Mouse (Mus musculus) stomach, postnatal 0 days (tissue): ENCODE results near the gene Gm3020. TPM values are rescaled to one million over a fixed set of nuclear protein-coding genes. Genes with fewer than 3 reads are reported as not detected.
"Not testable (repeated sequence)": the region's sequence is repeated elsewhere in the genome, so short reads cannot be mapped to it uniquely, and the experiment has no call there.

ENCODE experiments used
- ATAC-seq: fragments of 200-750 bp; cut with Nextera tagmentation; 2 replicates; pipeline ENCODE4 v1.8.0; 2017; ENCODE audit not compliant: low FRiP score, low TSS enrichment
- DNase-seq: peaks from one replicate; pipeline ENCODE4 v3.0.0-alpha.2; 2016; ENCODE audit warnings: low spot score
- H3K27ac ChIP-seq: fragments of 300-500 bp; sonication (generic); replicated peaks from 2 replicates; pipeline ENCODE4 v1.5.1; 2014; ENCODE audit warnings: mild to moderate bottlenecking, control low read depth
- H3K27me3 ChIP-seq: fragments of 300-500 bp; sonication (generic); 2 replicates; pipeline ENCODE4 v1.6.1; 2014; ENCODE audit warnings: low read length; ENCODE audit not compliant: control insufficient read depth, insufficient read depth
- H3K36me3 ChIP-seq: fragments of 300-500 bp; sonication (generic); 2 replicates; pipeline ENCODE4 v1.6.1; 2014; ENCODE audit warnings: low read length, mixed read lengths; ENCODE audit not compliant: control insufficient read depth, insufficient read depth
- H3K4me1 ChIP-seq: fragments of 300-500 bp; sonication (generic); replicated peaks from 2 replicates; pipeline ENCODE4 v1.6.1; 2014; ENCODE audit warnings: antibody characterized with exemption; ENCODE audit not compliant: control insufficient read depth, insufficient read depth
- H3K4me2 ChIP-seq: fragments of 300-500 bp; sonication (generic); replicated peaks from 2 replicates; pipeline ENCODE4 v1.6.1; 2014; ENCODE audit warnings: low read depth, mild to moderate bottlenecking, control low read depth, moderate library complexity
- H3K4me3 ChIP-seq: fragments of 300-500 bp; sonication (generic); 2 replicates; pipeline ENCODE4 v1.5.1; 2014; ENCODE audit warnings: low read depth, low read length, control low read depth
- H3K9ac ChIP-seq: fragments of 300-500 bp; sonication (generic); 2 replicates; pipeline ENCODE4 v1.6.1; 2014; ENCODE audit warnings: mild to moderate bottlenecking, low read length, control low read depth, mixed read lengths
- H3K9me3 ChIP-seq: fragments of 300-500 bp; sonication (generic); 2 replicates; pipeline ENCODE4 v1.6.1; 2016; ENCODE audit warnings: low read length; ENCODE audit not compliant: control insufficient read depth
- WGBS: fragments of 180-500 bp; shearing (Covaris S2); extraction: QIAGEN DNeasy Blood & Tissue Kit; methylation state at CpG from one replicate; pipeline ENCODE4 v1.1.7; 2014; 5-methylcytosine and 5-hydroxymethylcytosine counted together
- polyA plus RNA-seq: library from polyadenylated mRNA; unstranded; fragments of >200 nt; fragmentation: Nextera tagmentation; extraction: Ambion mirVana; gene quantifications from 2 replicates; pipeline ENCODE4 v1.2.1, GENCODE M21; 2015

Gene Gm3020
- polyA plus RNA-seq, result 0.22 and 0.32 TPM in 2 replicates

DNA sequence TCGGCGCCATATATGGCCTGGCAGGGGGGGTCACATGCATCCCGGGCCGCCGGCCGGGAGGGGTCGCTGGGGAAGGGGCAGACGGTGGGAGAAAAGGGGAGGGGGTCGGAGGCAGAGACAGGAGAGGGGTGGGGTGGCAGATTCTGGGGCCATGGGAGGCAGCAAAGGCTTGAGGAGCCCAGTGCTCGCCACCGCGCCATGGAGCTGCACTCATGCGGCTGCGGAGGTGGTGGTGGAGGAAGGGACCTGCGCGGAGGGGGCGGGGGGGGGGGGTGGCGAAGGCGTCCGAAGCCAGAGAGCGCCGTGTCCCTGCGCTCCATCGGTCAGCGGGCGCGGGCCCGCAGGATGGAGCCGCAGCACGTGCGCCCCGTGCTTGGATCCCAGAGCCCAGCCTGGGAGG lies at the start of gene Gm3020:
Gm3020 (plus strand) TSS at position 301 of the 400 bp plus-strand sequence.
- DNase-seq, H3K9me3 ChIP-seq, H3K27me3 ChIP-seq, H3K27ac ChIP-seq, ATAC-seq, H3K9ac ChIP-seq, H3K4me3 ChIP-seq, H3K4me1 ChIP-seq, H3K4me2 ChIP-seq, H3K36me3 ChIP-seq: not testable (repeated sequence)
- no CpG with 5 or more reads among the region's 32 CpGs for WGBS

GRCm38 (mm10) chr14:3634212-3634611 lies 17.6 kb upstream of the Gm3020 start, which contains the start of gene Gm3012:
Gene Gm3012 (plus strand): TSS chr14:3634512.
- no CpG with 5 or more reads among the region's 2 CpGs for WGBS
- H3K27me3 ChIP-seq, ATAC-seq, H3K27ac ChIP-seq, H3K4me2 ChIP-seq, H3K36me3 ChIP-seq, H3K9me3 ChIP-seq, DNase-seq, H3K9ac ChIP-seq, H3K4me1 ChIP-seq, H3K4me3 ChIP-seq: not testable (repeated sequence)

DNA sequence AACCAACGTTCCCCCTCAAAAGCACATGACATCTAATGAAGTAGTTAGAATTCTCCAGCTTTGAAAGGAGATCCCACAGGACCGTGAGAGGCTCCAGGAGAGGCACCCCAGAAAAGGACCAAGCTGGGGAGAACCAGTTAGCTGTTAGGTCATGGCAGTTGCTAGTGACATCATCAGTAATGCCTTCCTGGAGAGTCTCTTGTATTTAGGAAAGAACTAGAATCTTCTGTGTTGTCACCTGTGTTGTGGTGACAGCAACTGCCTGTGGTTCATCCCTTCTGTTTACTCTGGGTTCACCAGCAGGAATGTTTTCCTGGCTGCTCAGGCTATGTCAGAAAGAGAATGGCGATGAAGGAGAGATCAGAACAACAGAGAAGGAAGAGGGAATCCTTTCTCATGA lies 36.7 kb downstream of the Gm3020 start, which contains the start of gene Gm3043:
Gm3043 (plus strand) TSS at position 301 of the 400 bp plus-strand sequence.
- H3K9me3 ChIP-seq, H3K4me3 ChIP-seq, DNase-seq, H3K4me1 ChIP-seq, H3K36me3 ChIP-seq, H3K4me2 ChIP-seq, H3K9ac ChIP-seq, H3K27me3 ChIP-seq, H3K27ac ChIP-seq, ATAC-seq: not testable (repeated sequence)
- WGBS, result no CpG with 5 or more reads among the region's 3 CpGs

Other genes with a start within 250 kb of the Gm3020 start
- gene Gm10409, start 239.4 kb upstream of the Gm3020 start, polyA plus RNA-seq, result 0.22 and 0.32 TPM in 2 replicates
- gene Gm3005, start 223.9 kb upstream of the Gm3020 start, polyA plus RNA-seq, result 0.13 and 0.67 TPM in 2 replicates
- gene Gm10408, start 202.7 kb upstream of the Gm3020 start, polyA plus RNA-seq, result 0.08 TPM in 1 of 2 replicates, not detected in the other
- not detected in 2 replicates for gene Gm3012, start 17.5 kb upstream of the Gm3020 start, polyA plus RNA-seq
- not detected in 2 replicates for gene Gm3043, start 36.8 kb downstream of the Gm3020 start, polyA plus RNA-seq
- not detected in 2 replicates for gene Gm3002, start 158.0 kb downstream of the Gm3020 start, polyA plus RNA-seq
- gene Gm3033, start 194.2 kb downstream of the Gm3020 start, polyA plus RNA-seq, result 0.53 TPM in 1 of 2 replicates, not detected in the other
- 0.19 TPM in 1 of 2 replicates, not detected in the other for gene Gm2916, start 232.1 kb downstream of the Gm3020 start, polyA plus RNA-seq